Mouse (Mus musculus) G1E (cell line): ENCODE results near the gene Rasef.

Source experiments
- CTCF ChIP-seq: IDR thresholded peaks from 2 replicates; pipeline ENCODE4 v1.5.1; 2012; ENCODE audit warnings: low read depth, low read length, inconsistent platforms, mixed read lengths
- GATA1 ChIP-seq: IDR thresholded peaks from 2 replicates; pipeline ENCODE4 v1.6.1; 2012; ENCODE audit warnings: borderline replicate concordance, low read length, inconsistent platforms, mixed read lengths
- GATA2 ChIP-seq: IDR thresholded peaks from 2 replicates; pipeline ENCODE4 v1.6.1; 2012; ENCODE audit warnings: low read depth, low read length, inconsistent platforms, borderline replicate concordance
- POLR2AphosphoS5 ChIP-seq: IDR thresholded peaks from 2 replicates; pipeline ENCODE4 v1.6.1; 2012; ENCODE audit warnings: low read depth, low read length, inconsistent platforms; ENCODE audit not compliant: insufficient replicate concordance
- TAL1 ChIP-seq: conservative IDR thresholded peaks from 2 replicates; pipeline ENCODE4 v1.6.1; 2012; ENCODE audit warnings: low read depth, low read length, inconsistent platforms, mixed read lengths

- no peak for TF ChIP-seq CTCF
- TF ChIP-seq TAL1 = no peak
- TF ChIP-seq GATA1 = no peak
- TF ChIP-seq POLR2AphosphoS5 = no peak
- no peak for TF ChIP-seq GATA2
These were observed 9.7 kb downstream of the Rasef start for GRCm38 (mm10) chr4:73781061-73781460.
